Mouse (Mus musculus): ENCODE measurements around the gene Uxt.

DNA sequence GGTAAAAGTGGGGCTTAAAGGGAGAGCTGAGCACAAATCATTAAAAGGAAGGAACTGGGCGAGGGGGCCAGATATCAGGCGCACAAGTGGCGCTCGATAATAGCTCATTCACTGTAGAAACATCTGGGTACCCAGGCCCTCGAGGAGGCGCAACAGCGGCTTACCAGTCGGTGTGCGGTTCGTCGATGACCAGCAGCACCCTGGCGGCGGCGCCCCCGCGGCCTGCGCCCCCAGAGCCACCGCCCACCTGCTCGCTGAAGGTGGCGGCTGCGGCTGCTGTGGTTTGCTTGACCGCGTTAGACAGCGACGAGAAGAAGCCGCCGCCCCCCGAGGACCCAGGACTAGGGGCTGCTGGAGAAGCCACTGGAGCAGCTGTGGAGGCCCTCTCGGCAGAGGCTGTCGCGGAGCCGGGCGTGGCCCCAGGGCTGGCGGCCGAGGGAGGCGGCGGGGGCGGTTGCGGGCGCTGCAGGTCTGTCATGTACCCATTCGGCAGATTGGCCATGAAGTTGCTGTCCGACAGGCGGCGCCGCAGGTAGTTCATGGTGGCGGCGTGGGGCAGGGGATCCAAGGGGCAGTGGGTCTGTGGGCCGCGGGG is 41.5 kb downstream of the Uxt start:
- no peak for TF ChIP-seq CTCF (IDR thresholded peaks at IDR 0.05; ENCODE audit: extremely low read depth, insufficient read length, insufficient replicate concordance, low read depth, low read length)
- TF ChIP-seq POLR2A (IDR thresholded peaks at IDR 0.05; ENCODE audit: low read depth, low read length): no peak

Data from small intestine, adult 2 months (tissue).